Mouse (Mus musculus) hindbrain, embryonic 12.5 days (tissue): ENCODE results near the gene Xlr5b. TPM values are rescaled to one million over a fixed set of nuclear protein-coding genes. Genes with fewer than 3 reads are reported as not detected.
"Not testable (repeated sequence)": the region's sequence is repeated elsewhere in the genome, so short reads cannot be mapped to it uniquely, and the experiment has no call there.

Experiments
- ATAC-seq: fragments of 200-750 bp; cut with Nextera tagmentation; 2 replicates; pipeline ENCODE4 v1.8.0; 2017; ENCODE audit warnings: moderate TSS enrichment; ENCODE audit not compliant: low FRiP score
- H3K27ac ChIP-seq: fragments of 300-500 bp; sonication (generic); 2 replicates; pipeline ENCODE4 v1.5.1; 2016; ENCODE audit warnings: mild to moderate bottlenecking
- H3K27me3 ChIP-seq: fragments of 300-500 bp; sonication (generic); 2 replicates; pipeline ENCODE4 v1.6.1; 2016; ENCODE audit warnings: mild to moderate bottlenecking
- H3K36me3 ChIP-seq: fragments of 300-500 bp; sonication (generic); 2 replicates; pipeline ENCODE4 v1.6.1; 2016; ENCODE audit warnings: mild to moderate bottlenecking
- H3K4me1 ChIP-seq: fragments of 300-500 bp; sonication (generic); 2 replicates; pipeline ENCODE4 v1.6.1; 2016
- H3K4me2 ChIP-seq: fragments of 300-500 bp; sonication (generic); replicated peaks from 2 replicates; pipeline ENCODE4 v1.6.1; 2016; ENCODE audit warnings: mild to moderate bottlenecking
- H3K4me3 ChIP-seq: fragments of 300-500 bp; sonication (generic); 2 replicates; pipeline ENCODE4 v1.5.1; 2016; ENCODE audit warnings: mild to moderate bottlenecking
- H3K9ac ChIP-seq: fragments of 300-500 bp; sonication (generic); 2 replicates; pipeline ENCODE4 v1.6.1; 2016; ENCODE audit warnings: mild to moderate bottlenecking, moderate library complexity
- H3K9me3 ChIP-seq: fragments of 300-500 bp; sonication (generic); replicated peaks from 2 replicates; pipeline ENCODE4 v1.6.1; 2016; ENCODE audit warnings: mild to moderate bottlenecking
- WGBS: fragments of 180-500 bp; shearing (Covaris S2); methylation state at CpG from one replicate; pipeline ENCODE4 v1.1.7; 2016; 5-methylcytosine and 5-hydroxymethylcytosine counted together
- polyA plus RNA-seq: library from polyadenylated mRNA; unstranded; fragments of >200 nt; fragmentation: Nextera tagmentation; extraction: Ambion mirVana; gene quantifications from 2 replicates; pipeline ENCODE4 v1.2.1, GENCODE M21; 2016

Gene Xlr5b
- polyA plus RNA-seq = not detected in 2 replicates

DNA sequence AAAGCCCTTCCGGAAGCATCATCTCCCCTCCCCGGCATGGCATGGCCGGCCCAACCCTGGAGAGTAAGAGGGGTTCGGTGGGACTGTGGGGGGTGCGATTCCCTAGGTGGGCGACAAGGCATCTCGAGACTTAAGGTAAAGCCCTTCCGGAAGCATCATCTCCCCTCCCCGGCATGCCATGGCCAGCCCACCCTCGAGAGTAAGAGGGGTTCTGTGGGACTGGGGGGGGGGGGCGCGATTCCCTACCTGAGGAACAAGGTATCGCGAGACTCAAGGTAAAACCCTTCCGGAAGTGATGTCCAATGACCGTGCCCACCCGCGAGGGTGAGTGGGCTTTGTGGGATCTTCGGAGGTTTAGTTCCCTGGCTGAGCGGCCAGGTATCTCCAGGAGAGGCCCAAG, at the start of gene Xlr5b:
Xlr5b (plus strand) TSS at position 301 of the 400 bp plus-strand sequence.
- not testable (repeated sequence) for H3K36me3 ChIP-seq, H3K4me3 ChIP-seq, H3K4me2 ChIP-seq, H3K9me3 ChIP-seq, H3K9ac ChIP-seq, ATAC-seq, H3K27ac ChIP-seq, H3K4me1 ChIP-seq, H3K27me3 ChIP-seq
- WGBS = no CpG with 5 or more reads among the region's 20 CpGs

DNA sequence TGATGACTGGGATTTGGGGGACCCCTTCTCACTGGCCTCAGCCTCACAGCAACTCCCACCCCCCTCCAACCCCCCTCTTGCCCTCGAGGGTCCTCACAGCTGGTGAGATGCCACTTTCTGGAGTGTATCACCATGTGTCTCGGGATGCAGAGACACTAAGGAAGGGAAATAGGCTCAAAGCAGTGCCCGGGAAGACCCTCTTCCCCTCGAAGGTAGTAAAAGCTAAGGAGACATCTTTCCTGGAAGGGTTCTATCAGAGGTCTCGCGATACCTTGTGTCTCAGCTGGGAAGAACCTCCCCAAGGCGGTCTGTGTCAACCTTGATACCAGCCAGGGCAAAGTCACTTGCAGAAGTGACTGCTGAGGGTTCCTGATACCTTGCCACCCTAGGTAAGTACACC, 31.8 kb upstream of the Xlr5b start, which contains the start of gene Gm14685:
Gm14685 (plus strand) TSS at position 301 of the 400 bp plus-strand sequence.
- H3K9me3 ChIP-seq, H3K4me2 ChIP-seq, ATAC-seq, H3K27ac ChIP-seq, H3K36me3 ChIP-seq, H3K9ac ChIP-seq, H3K27me3 ChIP-seq, H3K4me1 ChIP-seq, H3K4me3 ChIP-seq: not testable (repeated sequence)
- WGBS = no CpG with 5 or more reads among the region's 7 CpGs

DNA sequence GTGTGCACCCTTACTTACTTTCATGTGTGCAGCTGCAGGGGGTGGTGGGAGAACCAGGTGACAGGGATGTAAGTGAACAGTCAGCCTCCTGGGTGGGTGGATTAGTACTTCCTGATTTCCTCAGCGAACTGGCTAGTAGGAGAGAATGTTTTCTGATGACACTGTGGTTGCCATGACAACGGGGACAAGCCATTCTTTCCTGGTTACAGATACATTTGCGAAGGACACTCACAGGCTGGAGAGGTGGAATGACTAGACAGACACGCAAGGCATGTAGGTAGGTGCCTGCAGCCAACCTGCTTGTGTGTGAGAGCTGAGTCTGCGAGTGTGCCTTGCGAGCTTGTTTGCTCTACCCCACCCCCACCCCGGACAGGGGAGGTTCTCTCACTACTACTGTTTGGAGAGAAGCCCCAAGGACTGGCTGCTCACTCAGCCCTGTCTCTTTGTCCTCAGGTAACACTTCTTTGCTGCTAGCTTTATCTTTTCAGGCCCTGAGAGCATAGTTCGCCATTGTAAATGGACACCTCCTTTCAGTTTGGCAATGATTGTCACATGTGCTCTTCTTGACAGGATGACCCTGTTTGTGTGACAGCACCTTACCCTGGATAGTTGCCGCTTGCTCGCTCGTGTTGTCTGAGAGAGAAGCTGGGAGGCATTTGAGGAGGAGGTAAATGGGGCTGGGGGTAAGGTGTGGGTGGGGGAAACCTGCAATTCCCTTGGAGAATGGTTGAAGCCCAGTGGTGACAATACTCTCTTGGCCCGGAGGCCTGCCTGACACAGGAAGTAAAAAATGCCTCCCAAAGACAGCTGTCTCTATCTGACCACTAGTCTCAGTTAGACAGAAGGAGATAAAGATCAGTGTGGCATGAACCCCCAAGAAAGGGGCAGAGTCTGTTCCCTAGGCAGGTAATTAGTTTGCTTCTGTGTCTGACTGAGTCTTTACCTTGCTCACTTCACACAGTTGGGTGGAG, 25.5 kb upstream of the Xlr5b start:
- ATAC-seq, H3K4me3 ChIP-seq: not testable (repeated sequence)
- no CpG with 5 or more reads among the region's 12 CpGs for WGBS

DNA sequence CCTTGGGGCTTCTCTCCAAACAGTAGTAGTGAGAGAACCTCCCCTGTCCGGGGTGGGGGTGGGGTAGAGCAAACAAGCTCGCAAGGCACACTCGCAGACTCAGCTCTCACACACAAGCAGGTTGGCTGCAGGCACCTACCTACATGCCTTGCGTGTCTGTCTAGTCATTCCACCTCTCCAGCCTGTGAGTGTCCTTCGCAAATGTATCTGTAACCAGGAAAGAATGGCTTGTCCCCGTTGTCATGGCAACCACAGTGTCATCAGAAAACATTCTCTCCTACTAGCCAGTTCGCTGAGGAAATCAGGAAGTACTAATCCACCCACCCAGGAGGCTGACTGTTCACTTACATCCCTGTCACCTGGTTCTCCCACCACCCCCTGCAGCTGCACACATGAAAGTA, 5.4 kb upstream of the Xlr5b start:
- WGBS = no CpG with 5 or more reads among the region's 7 CpGs
- not testable (repeated sequence) for H3K9me3 ChIP-seq, H3K27me3 ChIP-seq, H3K4me1 ChIP-seq, H3K4me3 ChIP-seq, H3K9ac ChIP-seq, H3K4me2 ChIP-seq, H3K27ac ChIP-seq, H3K36me3 ChIP-seq
- ATAC-seq = peak; percentile 40; the same call in 1 of the 2 replicates

More for the DNA sequence above, 25.5 kb upstream of the Xlr5b start:
- not testable (repeated sequence) for H3K4me2 ChIP-seq, H3K9me3 ChIP-seq, H3K36me3 ChIP-seq, H3K9ac ChIP-seq, H3K27me3 ChIP-seq, H3K27ac ChIP-seq, H3K4me1 ChIP-seq

DNA sequence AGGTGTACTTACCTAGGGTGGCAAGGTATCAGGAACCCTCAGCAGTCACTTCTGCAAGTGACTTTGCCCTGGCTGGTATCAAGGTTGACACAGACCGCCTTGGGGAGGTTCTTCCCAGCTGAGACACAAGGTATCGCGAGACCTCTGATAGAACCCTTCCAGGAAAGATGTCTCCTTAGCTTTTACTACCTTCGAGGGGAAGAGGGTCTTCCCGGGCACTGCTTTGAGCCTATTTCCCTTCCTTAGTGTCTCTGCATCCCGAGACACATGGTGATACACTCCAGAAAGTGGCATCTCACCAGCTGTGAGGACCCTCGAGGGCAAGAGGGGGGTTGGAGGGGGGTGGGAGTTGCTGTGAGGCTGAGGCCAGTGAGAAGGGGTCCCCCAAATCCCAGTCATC, 754 bp downstream of the Xlr5b start, which contains the start of gene DXBay18:
DXBay18 (minus strand) TSS at position 101 of the 400 bp plus-strand sequence.
- not testable (repeated sequence) for H3K9ac ChIP-seq, H3K4me1 ChIP-seq, H3K36me3 ChIP-seq, H3K4me3 ChIP-seq, H3K9me3 ChIP-seq, ATAC-seq, H3K27ac ChIP-seq, H3K4me2 ChIP-seq, H3K27me3 ChIP-seq
- no CpG with 5 or more reads among the region's 7 CpGs for WGBS

DNA sequence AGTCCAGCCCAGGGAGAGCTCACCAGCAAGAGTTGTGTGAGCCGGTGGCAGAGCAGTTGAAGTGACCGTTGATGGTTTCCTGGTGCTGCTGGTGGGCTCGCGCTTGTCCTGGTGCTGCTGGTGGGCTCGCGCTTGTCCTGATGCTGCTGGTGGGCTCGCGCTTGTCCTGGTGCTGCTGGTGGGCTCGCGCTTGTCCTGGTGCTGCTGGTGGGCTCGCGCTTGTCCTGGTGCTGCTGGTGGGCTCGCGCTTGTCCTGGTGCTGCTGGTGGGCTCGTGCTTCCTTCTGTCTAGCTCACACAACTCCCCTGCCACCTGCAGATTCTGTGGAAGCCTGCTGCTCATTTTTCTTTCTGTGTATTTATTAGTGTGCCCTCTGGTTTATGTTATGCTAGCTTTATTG, 28.3 kb downstream of the Xlr5b start, which contains the start of gene Spin2d:
Spin2d (minus strand) TSS at position 101 of the 400 bp plus-strand sequence.
- not testable (repeated sequence) for H3K27me3 ChIP-seq, H3K4me2 ChIP-seq, H3K4me1 ChIP-seq, H3K9me3 ChIP-seq, H3K4me3 ChIP-seq, H3K36me3 ChIP-seq, H3K27ac ChIP-seq, ATAC-seq, H3K9ac ChIP-seq
- 81% methylated on average over 8 of the region's 15 CpGs for WGBS

DNA sequence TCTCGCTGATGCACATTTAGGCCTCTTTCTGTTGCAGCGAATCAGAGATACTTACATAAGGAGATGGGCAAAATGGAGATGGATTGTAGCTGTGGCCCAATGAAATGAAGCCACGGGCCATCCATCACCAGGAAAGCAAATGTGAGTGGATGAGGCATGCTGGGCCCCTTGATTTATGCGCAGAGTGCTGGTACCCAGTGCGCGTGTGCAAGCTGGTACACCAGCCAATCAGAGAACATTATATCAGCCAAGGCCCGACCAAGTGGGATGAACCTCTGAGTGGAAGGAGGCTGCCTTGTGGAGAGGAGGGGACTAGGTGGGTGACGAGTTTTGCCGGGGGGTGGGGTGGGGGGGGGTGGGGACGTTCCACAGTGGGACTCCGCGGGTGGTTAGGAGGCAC, 43.3 kb downstream of the Xlr5b start, which contains the start of gene Xlr3b:
Xlr3b (plus strand) TSS at position 274 of the 400 bp plus-strand sequence.
- H3K9ac ChIP-seq, ATAC-seq, H3K4me2 ChIP-seq, H3K4me1 ChIP-seq, H3K4me3 ChIP-seq, H3K9me3 ChIP-seq, H3K27ac ChIP-seq, H3K36me3 ChIP-seq, H3K27me3 ChIP-seq: not testable (repeated sequence)
- 72% methylated on average over 11 of the region's 12 CpGs for WGBS

Other genes starting within 250 kb of the Xlr5b start
- gene Cetn2, start 230.4 kb upstream of the Xlr5b start, polyA plus RNA-seq = 86.6 and 106 TPM in 2 replicates
- gene Nsdhl, start 230.2 kb upstream of the Xlr5b start, polyA plus RNA-seq = 35.8 and 37.6 TPM in 2 replicates
- 6.9 and 8.8 TPM in 2 replicates for gene Zfp185, start 161.5 kb upstream of the Xlr5b start, polyA plus RNA-seq
- gene Pnma5, start 111.7 kb upstream of the Xlr5b start, polyA plus RNA-seq = 0.09 TPM in 1 of 2 replicates, not detected in the other
- gene Pnma3, start 84.0 kb upstream of the Xlr5b start, polyA plus RNA-seq = 1.1 TPM in 2 replicates
- 0.97 and 1.0 TPM in 2 replicates for gene Xlr4a, start 66.3 kb upstream of the Xlr5b start, polyA plus RNA-seq
- 4.2 and 6.4 TPM in 2 replicates for gene Xlr3a, start 51.7 kb upstream of the Xlr5b start, polyA plus RNA-seq
- gene Gm14685, start 31.7 kb upstream of the Xlr5b start, polyA plus RNA-seq = 0.45 TPM in 1 of 2 replicates, not detected in the other
- gene DXBay18, start 654 bp downstream of the Xlr5b start, polyA plus RNA-seq = 0.15 and 0.51 TPM in 2 replicates
- not detected in 2 replicates for gene Spin2d, start 28.2 kb downstream of the Xlr5b start, polyA plus RNA-seq
- 18.8 and 20.3 TPM in 2 replicates for gene Xlr3b, start 43.4 kb downstream of the Xlr5b start, polyA plus RNA-seq
- gene Xlr4b, start 65.5 kb downstream of the Xlr5b start, polyA plus RNA-seq = 0.63 and 1.2 TPM in 2 replicates
- gene F8a, start 79.5 kb downstream of the Xlr5b start, polyA plus RNA-seq = 25.0 and 26.1 TPM in 2 replicates
- gene Xlr4c, start 94.3 kb downstream of the Xlr5b start, polyA plus RNA-seq = 0.81 TPM in 1 of 2 replicates, not detected in the other
- 0.35 and 0.43 TPM in 2 replicates for gene Xlr3c, start 116.6 kb downstream of the Xlr5b start, polyA plus RNA-seq
- gene Xlr5a, start 144.2 kb downstream of the Xlr5b start, polyA plus RNA-seq = not detected in 2 replicates
- not detected in 2 replicates for gene Xlr5c, start 144.2 kb downstream of the Xlr5b start, polyA plus RNA-seq
- gene Gm45015, start 188.0 kb downstream of the Xlr5b start, polyA plus RNA-seq = not detected in 2 replicates
- 19.0 and 20.7 TPM in 2 replicates for gene Zfp275, start 193.8 kb downstream of the Xlr5b start, polyA plus RNA-seq
- not detected in 2 replicates for gene Gm18336, start 249.9 kb downstream of the Xlr5b start, polyA plus RNA-seq